Mouse (Mus musculus) bone marrow macrophage, adult 2 months (primary cell): ENCODE measurements around the gene Lipa. TPM values are rescaled to one million over a fixed set of nuclear protein-coding genes. Genes with fewer than 3 reads are reported as not detected.

Experiments
- H3K27ac ChIP-seq: 2 replicates; pipeline ENCODE4 v1.5.1; 2012; ENCODE audit warnings: low read depth, low read length; ENCODE audit not compliant: insufficient read depth
- H3K4me1 ChIP-seq: 2 replicates; pipeline ENCODE4 v1.6.1; 2012; ENCODE audit warnings: low read length; ENCODE audit not compliant: control insufficient read depth, insufficient read depth
- H3K4me3 ChIP-seq: 2 replicates; pipeline ENCODE4 v1.5.1; 2012; ENCODE audit warnings: mild to moderate bottlenecking, low read length, moderate library complexity; ENCODE audit not compliant: insufficient read depth
- CTCF ChIP-seq: IDR thresholded peaks from 2 replicates; pipeline ENCODE4 v1.5.1; 2012; ENCODE audit warnings: low read depth, mild to moderate bottlenecking, low read length, moderate library complexity
- POLR2A ChIP-seq: IDR thresholded peaks from 2 replicates; pipeline ENCODE4 v1.6.1; 2012; ENCODE audit warnings: mild to moderate bottlenecking, low read depth, low read length, borderline replicate concordance
- polyA plus RNA-seq: library from polyadenylated mRNA; stranded (reverse); fragments of >200 nt; gene quantifications from 2 replicates; pipeline ENCODE4 v1.2.4, GENCODE M21; 2012; ENCODE audit not compliant: missing spikeins, insufficient read depth, insufficient read length

Gene Lipa
- polyA plus RNA-seq, 1 experiment = 1,052 TPM

GRCm38 (mm10) chr19:34524646-34525045 is 2.6 kb downstream of the Lipa start:
- TF ChIP-seq POLR2A (no peak), CTCF (no peak)
- H3K4me1 ChIP-seq = peaks cover 34% of the 10 kb centered on the region
- peak overlapping the region; percentile 60 for H3K4me3 ChIP-seq
- peak overlapping the region; percentile 74 for H3K27ac ChIP-seq

- Histone ChIP-seq H3K4me1 (peaks cover 49% of the 10 kb centered on the region), H3K27ac (peak overlapping the region; percentile 64), H3K4me3 (no peak overlapping the region)
- no peak for TF ChIP-seq POLR2A
Observed at GRCm38 (mm10) chr19:34523106-34523725, 4.1 kb downstream of the Lipa start.

- Histone ChIP-seq H3K4me3 (peak overlapping the region; percentile 39), H3K4me1 (peaks cover 59% of the 10 kb centered on the region), H3K27ac (peak overlapping the region; percentile 98)
- TF ChIP-seq CTCF = no peak
- TF ChIP-seq POLR2A = no peak
Observed at GRCm38 (mm10) chr19:34521978-34522377, 5.3 kb downstream of the Lipa start.

- Histone ChIP-seq H3K27ac (peak overlapping the region; percentile 98), H3K4me3 (peak overlapping the region; percentile 39), H3K4me1 (peaks cover 66% of the 10 kb centered on the region)
- no peak for TF ChIP-seq POLR2A
- no peak for TF ChIP-seq CTCF
Observed at GRCm38 (mm10) chr19:34521361-34521760, 5.9 kb downstream of the Lipa start.

- Histone ChIP-seq H3K4me3 (no peak overlapping the region), H3K27ac (peak overlapping the region; percentile 98), H3K4me1 (peaks cover 77% of the 10 kb centered on the region)
- TF ChIP-seq POLR2A (no peak), CTCF (no peak)
Observed at GRCm38 (mm10) chr19:34520051-34520450, 7.2 kb downstream of the Lipa start.

- TF ChIP-seq CTCF = no peak
- no peak for TF ChIP-seq POLR2A
- Histone ChIP-seq H3K4me3 (no peak overlapping the region), H3K27ac (peak overlapping the region; percentile 98), H3K4me1 (peaks cover 76% of the 10 kb centered on the region)
Observed at GRCm38 (mm10) chr19:34519646-34520045, 7.6 kb downstream of the Lipa start.

- Histone ChIP-seq H3K27ac (peak overlapping the region; percentile 98), H3K4me3 (no peak overlapping the region)
Observed at GRCm38 (mm10) chr19:34518786-34519185, 8.5 kb downstream of the Lipa start.

GRCm38 (mm10) chr19:34517812-34518594 is 9.3 kb downstream of the Lipa start:
- TF ChIP-seq POLR2A = no peak
- TF ChIP-seq CTCF = no peak
- H3K4me3 ChIP-seq = no peak overlapping the region
- peak overlapping the region; percentile 98 for H3K27ac ChIP-seq
- peaks cover 76% of the 10 kb centered on the region for H3K4me1 ChIP-seq

More at GRCm38 (mm10) chr19:34518786-34519185, 8.5 kb downstream of the Lipa start:
- H3K4me1 ChIP-seq = peaks cover 80% of the 10 kb centered on the region
- TF ChIP-seq POLR2A = no peak
- no peak for TF ChIP-seq CTCF

GRCm38 (mm10) chr19:34517197-34517596 is 10.1 kb downstream of the Lipa start:
- peak overlapping the region; percentile 93 for H3K27ac ChIP-seq
- peaks cover 76% of the 10 kb centered on the region for H3K4me1 ChIP-seq
- TF ChIP-seq CTCF (no peak), POLR2A (no peak)
- no peak overlapping the region for H3K4me3 ChIP-seq

- H3K4me3 ChIP-seq = no peak overlapping the region
- H3K27ac ChIP-seq = peak overlapping the region; percentile 93
- H3K4me1 ChIP-seq = peaks cover 77% of the 10 kb centered on the region
- TF ChIP-seq CTCF = no peak
- no peak for TF ChIP-seq POLR2A
Observed at GRCm38 (mm10) chr19:34516346-34516745, 10.9 kb downstream of the Lipa start.
